Mouse (Mus musculus) heart, embryonic 16.5 days (tissue): ENCODE data around the gene Stx5a. TPM values are rescaled to one million over a fixed set of nuclear protein-coding genes. Genes with fewer than 3 reads are reported as not detected.
A peak's percentile ranks its signal among the peaks of the same experiment; 100 is the strongest.

Experiments
- ATAC-seq: fragments of 200-750 bp; cut with Nextera tagmentation; replicated peaks from 2 replicates; pipeline ENCODE4 v1.8.0; 2017; ENCODE audit warnings: moderate number of reproducible peaks; ENCODE audit not compliant: insufficient read depth, low FRiP score; ENCODE audit errors: extremely low read depth
- H3K27ac ChIP-seq: fragments of 300-500 bp; sonication (generic); 2 replicates; pipeline ENCODE4 v1.5.1; 2014; ENCODE audit warnings: mild to moderate bottlenecking, low read length, control low read depth, moderate library complexity
- H3K27me3 ChIP-seq: fragments of 300-500 bp; sonication (generic); 2 replicates; pipeline ENCODE4 v1.6.1; 2014; ENCODE audit warnings: low read length, mixed read lengths; ENCODE audit not compliant: control insufficient read depth, insufficient read depth
- H3K36me3 ChIP-seq: fragments of 300-500 bp; sonication (generic); 2 replicates; pipeline ENCODE4 v1.6.1; 2014; ENCODE audit not compliant: control insufficient read depth, insufficient read depth
- H3K4me1 ChIP-seq: fragments of 300-500 bp; sonication (generic); 2 replicates; pipeline ENCODE4 v1.6.1; 2014; ENCODE audit warnings: low read length, mixed read lengths; ENCODE audit not compliant: control insufficient read depth, insufficient read depth
- H3K4me2 ChIP-seq: fragments of 300-500 bp; sonication (generic); 2 replicates; pipeline ENCODE4 v1.6.1; 2014; ENCODE audit warnings: low read depth, mild to moderate bottlenecking, control low read depth, low read length
- H3K4me3 ChIP-seq: fragments of 300-500 bp; sonication (generic); 2 replicates; pipeline ENCODE4 v1.5.1; 2014; ENCODE audit warnings: mild to moderate bottlenecking, control low read depth, low read length
- H3K9ac ChIP-seq: fragments of 300-500 bp; sonication (generic); 2 replicates; pipeline ENCODE4 v1.6.1; 2014; ENCODE audit warnings: low read length, control low read depth
- H3K9me3 ChIP-seq: fragments of 300-500 bp; sonication (generic); replicated peaks from 2 replicates; pipeline ENCODE4 v1.6.1; 2016; ENCODE audit warnings: low read length; ENCODE audit not compliant: control insufficient read depth
- WGBS: fragments of 180-500 bp; shearing (Covaris S2); extraction: QIAGEN DNeasy Blood & Tissue Kit; methylation state at CpG from one replicate; pipeline ENCODE4 v1.1.7; 2014; 5-methylcytosine and 5-hydroxymethylcytosine counted together
- polyA plus RNA-seq: library from polyadenylated mRNA; unstranded; fragments of >200 nt; fragmentation: Nextera tagmentation; extraction: Ambion mirVana; gene quantifications from 2 replicates; pipeline ENCODE4 v1.2.1, GENCODE M21; 2015

Gene Stx5a
- polyA plus RNA-seq, 1 experiment from 2014 or later = 91.7 TPM

DNA sequence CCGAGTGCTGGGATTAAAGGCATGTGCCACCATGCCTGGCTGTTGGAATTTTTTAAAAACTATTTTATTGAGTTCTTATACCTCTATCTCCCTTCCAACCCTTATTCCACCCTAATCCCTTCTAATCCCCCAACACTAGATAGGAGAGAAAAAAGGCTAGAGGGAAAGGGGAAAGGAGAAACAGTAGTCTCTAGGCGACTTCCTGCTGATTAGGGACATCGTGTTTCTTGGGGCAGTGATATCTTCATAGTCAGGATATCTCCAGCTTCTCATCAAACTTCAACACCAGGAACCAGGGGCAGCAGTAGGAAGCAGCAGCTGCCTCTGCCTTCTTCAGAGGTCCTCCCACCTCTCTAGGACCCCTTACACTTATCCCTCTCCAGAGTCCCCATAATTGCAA is 6.9 kb upstream of the Stx5a start:
- H3K27me3 ChIP-seq = no peaks in the 10 kb centered on the region

DNA sequence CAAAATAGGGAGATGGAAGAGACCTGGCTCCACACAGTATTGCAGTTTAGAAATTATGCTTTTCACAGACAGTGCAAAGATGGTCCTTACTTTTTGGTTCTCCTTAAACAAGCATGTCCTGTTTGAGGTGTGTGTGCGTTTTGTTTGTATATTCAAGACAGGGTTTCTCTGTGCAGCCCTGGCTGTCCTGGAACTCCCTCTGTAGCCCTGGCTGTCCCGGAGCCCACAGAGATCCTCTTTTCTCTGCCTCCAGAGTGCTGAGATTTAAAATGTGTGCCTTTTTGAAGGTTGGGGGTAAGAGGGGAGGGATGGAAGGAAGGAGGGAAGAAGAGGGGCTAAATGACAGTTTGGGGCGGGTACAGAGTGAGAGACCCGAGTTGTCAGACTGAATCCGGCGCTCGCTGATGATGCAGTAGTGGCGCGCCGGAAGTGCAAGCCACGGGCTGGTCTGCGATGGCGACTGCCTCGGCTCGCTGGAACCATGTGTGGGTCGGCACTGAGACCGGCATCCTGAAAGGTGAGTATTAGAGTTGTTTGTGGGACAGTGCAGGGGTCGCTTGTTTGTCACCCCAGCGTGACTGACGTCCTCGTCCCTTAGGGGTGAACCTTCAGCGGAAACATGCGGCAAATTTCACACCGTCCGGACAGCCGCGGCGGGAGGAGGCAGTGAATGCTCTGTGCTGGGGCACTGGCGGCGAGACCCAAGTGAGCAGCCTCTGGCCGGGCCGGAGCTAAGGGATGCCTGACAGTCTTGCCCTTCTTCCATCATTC is 5.6 kb upstream of the Stx5a start, which contains the start of gene Wdr74:
Gene Wdr74 (plus strand): TSS at position 439 of the 771 bp plus-strand sequence.
- Histone ChIP-seq H3K9me3 (no peaks in the 10 kb centered on the region), H3K9ac (peak within 1 kb of the TSS; percentile 88), H3K36me3 (peaks cover 26% of the 10 kb centered on the region), H3K4me2 (peak within 1 kb of the TSS; percentile 96), H3K27me3 (no peaks in the 10 kb centered on the region), H3K27ac (peak within 1 kb of the TSS; percentile 71), H3K4me3 (peak within 1 kb of the TSS; percentile 62), H3K4me1 (peaks cover 10% of the 10 kb centered on the region)
- peak; percentile 90 for ATAC-seq
- WGBS = 0% methylated on average over 32 of the region's 32 CpGs

More for the DNA sequence above, 6.9 kb upstream of the Stx5a start:
- peaks cover 8% of the 10 kb centered on the region for H3K4me1 ChIP-seq
- H3K27ac ChIP-seq = no peak overlapping the region
- H3K9ac ChIP-seq = no peak overlapping the region
- WGBS = 49% methylated on average over 3 of the region's 3 CpGs
- no peak for ATAC-seq
- no peaks in the 10 kb centered on the region for H3K9me3 ChIP-seq
- no peak overlapping the region for H3K4me3 ChIP-seq
- no peak overlapping the region for H3K4me2 ChIP-seq
- H3K36me3 ChIP-seq = peaks cover 14% of the 10 kb centered on the region

DNA sequence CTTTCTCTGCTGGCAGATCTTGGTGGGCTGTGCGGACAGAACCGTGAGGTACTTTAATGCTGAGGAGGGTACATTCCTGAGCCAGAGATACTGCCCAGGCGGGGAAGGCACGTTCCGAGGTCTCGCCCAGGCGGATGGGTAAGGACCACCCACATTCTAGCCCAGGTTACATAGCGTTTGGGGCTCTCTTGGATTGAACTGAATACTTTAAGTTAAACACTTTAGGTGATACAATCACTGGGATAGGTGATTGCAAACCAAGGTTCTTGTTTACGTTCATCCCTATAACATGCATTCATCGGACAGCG is 5.1 kb upstream of the Stx5a start:
- ATAC-seq = peak; percentile 43

DNA sequence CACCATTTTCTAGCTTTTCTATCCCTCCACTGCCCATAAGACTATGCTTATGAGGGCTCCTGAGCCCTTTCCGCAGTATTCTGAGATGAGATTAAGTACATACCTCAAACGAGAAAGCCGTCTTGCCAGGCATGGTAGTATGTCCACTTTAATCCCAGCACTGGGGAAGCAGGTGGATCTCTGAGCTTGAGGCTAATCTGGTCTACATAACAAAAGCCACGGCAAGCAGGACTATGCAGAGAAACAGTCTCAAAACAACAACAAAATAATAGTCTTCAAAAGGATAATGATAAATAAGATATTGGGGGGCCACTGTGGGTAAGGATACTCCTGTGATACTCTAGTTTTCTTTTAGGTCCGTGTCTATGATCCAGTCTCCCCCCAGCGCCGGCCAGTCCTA is 2.3 kb upstream of the Stx5a start:
- H3K9ac ChIP-seq = no peak overlapping the region
- no peaks in the 10 kb centered on the region for H3K27me3 ChIP-seq
- 90% methylated on average over 7 of the region's 7 CpGs for WGBS
- H3K27ac ChIP-seq = no peak overlapping the region
- no peaks in the 10 kb centered on the region for H3K9me3 ChIP-seq
- peaks cover 25% of the 10 kb centered on the region for H3K4me1 ChIP-seq
- H3K36me3 ChIP-seq = peaks cover 32% of the 10 kb centered on the region
- H3K4me2 ChIP-seq = no peak overlapping the region
- no peak overlapping the region for H3K4me3 ChIP-seq
- ATAC-seq = no peak

More for the DNA sequence above, 5.1 kb upstream of the Stx5a start:
- no peaks in the 10 kb centered on the region for H3K9me3 ChIP-seq
- 1% methylated on average over 11 of the region's 11 CpGs for WGBS
- H3K27ac ChIP-seq = no peak overlapping the region
- peak overlapping the region; percentile 62 for H3K4me3 ChIP-seq
- peak overlapping the region; percentile 96 for H3K4me2 ChIP-seq
- H3K4me1 ChIP-seq = peaks cover 15% of the 10 kb centered on the region
- peaks cover 27% of the 10 kb centered on the region for H3K36me3 ChIP-seq
- no peaks in the 10 kb centered on the region for H3K27me3 ChIP-seq
- H3K9ac ChIP-seq = peak overlapping the region; percentile 88

DNA sequence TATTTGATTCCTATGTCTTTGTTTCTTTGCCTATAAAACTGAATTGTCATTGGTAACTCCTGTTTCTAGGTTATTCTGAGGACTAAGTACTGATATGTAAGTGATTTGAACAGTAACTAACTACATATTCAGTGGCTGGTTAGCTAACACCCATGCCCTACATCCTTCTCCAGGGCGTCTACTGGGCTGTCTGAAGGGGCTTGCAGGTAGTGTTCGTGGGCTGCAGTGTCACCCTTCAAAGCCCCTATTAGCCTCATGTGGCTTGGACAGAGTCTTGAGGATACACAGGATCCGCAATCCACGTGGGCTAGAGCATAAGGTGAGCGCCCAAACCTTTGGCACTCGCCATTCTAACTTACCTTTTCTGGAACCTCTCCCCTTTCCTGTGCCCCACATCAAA is 1.6 kb upstream of the Stx5a start:
- Histone ChIP-seq H3K4me2 (no peak overlapping the region), H3K27me3 (no peaks in the 10 kb centered on the region), H3K4me3 (no peak overlapping the region), H3K27ac (no peak overlapping the region), H3K9ac (no peak overlapping the region), H3K36me3 (peaks cover 35% of the 10 kb centered on the region), H3K4me1 (peaks cover 25% of the 10 kb centered on the region), H3K9me3 (no peaks in the 10 kb centered on the region)
- no peak for ATAC-seq
- WGBS = 87% methylated on average over 6 of the region's 6 CpGs

DNA sequence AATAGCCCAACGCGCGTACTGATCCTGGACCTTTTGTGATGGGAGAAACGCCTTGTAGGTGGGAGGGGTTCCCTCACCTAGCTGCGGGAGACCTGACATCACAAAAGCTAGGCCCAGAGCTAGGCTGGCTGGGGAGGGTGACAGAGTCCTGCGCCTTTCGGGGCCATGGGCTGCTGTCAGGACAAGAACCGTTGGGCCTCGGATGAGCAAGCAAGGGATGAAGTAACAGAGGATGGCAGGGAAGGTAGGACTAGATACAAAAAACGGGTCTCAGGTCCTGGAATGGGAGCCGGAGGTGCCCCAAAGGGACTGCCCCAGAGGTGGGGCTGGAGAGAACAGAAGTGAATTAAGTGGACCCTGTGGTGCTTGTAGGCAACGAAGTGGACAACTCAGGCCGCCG is 610 bp upstream of the Stx5a start, which contains the start of gene 1700092M07Rik:
Gene 1700092M07Rik (plus strand): TSS at position 116 of the 400 bp plus-strand sequence.
- no peak for ATAC-seq
- 65% methylated on average over 14 of the region's 14 CpGs for WGBS
- Histone ChIP-seq H3K4me1 (peaks cover 23% of the 10 kb centered on the region), H3K4me3 (peak within 1 kb of the TSS; percentile 100), H3K27ac (peak within 1 kb of the TSS; percentile 99), H3K9ac (peak within 1 kb of the TSS; percentile 87), H3K27me3 (no peaks in the 10 kb centered on the region), H3K9me3 (no peaks in the 10 kb centered on the region), H3K36me3 (peaks cover 45% of the 10 kb centered on the region), H3K4me2 (peak within 1 kb of the TSS; percentile 60)

DNA sequence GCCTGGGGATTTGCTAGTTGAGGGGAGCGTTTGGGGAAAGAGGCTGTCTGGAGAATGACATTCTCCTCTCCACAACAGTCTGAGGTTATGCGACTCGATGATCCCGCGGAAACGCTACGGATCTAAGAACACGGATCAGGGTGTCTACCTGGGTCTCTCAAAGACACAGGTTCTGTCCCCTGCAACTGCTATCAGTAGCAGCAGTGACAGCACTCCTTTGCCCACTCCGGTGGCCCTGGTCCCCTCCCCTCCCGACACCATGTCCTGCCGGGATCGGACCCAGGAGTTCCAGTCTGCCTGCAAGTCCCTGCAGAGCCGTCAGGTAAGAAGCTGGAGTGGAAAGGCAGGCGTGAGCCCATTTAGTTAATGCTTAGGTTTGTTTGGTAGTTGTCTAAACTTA is 963 bp downstream of the Stx5a start:
- Histone ChIP-seq H3K4me3 (peak overlapping the region; percentile 100), H3K4me1 (peaks cover 17% of the 10 kb centered on the region), H3K27ac (peak overlapping the region; percentile 99), H3K9ac (peak overlapping the region; percentile 96), H3K4me2 (peak overlapping the region; percentile 100), H3K27me3 (no peaks in the 10 kb centered on the region), H3K9me3 (no peaks in the 10 kb centered on the region), H3K36me3 (peaks cover 57% of the 10 kb centered on the region)
- 12% methylated on average over 14 of the region's 14 CpGs for WGBS
- ATAC-seq = no peak

DNA sequence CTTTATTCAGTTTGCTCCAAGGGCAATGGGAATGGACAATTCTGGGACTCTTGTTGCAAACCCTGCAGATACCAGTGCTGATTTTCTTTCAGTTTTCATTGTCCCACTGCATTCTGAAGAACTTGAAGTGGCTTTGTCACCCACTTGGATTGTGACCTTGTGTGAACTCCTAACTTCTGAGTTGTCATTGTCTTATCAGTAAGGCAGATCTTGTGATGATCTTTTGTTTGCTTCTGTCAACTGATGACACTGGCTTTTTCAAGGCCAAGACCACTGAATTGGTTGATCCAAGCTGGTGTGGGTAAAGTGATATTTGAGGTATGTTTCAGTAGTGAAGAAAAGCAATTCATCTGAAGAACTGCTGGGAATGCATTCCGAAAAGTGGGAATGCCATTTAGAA is 4.2 kb downstream of the Stx5a start:
- Histone ChIP-seq H3K27ac (no peak overlapping the region), H3K4me1 (peaks cover 17% of the 10 kb centered on the region), H3K4me3 (no peak overlapping the region), H3K36me3 (peaks cover 62% of the 10 kb centered on the region), H3K9ac (no peak overlapping the region), H3K4me2 (no peak overlapping the region), H3K9me3 (no peaks in the 10 kb centered on the region), H3K27me3 (no peaks in the 10 kb centered on the region)
- no peak for ATAC-seq
- 98% methylated on average over 1 of the region's 1 CpGs for WGBS

DNA sequence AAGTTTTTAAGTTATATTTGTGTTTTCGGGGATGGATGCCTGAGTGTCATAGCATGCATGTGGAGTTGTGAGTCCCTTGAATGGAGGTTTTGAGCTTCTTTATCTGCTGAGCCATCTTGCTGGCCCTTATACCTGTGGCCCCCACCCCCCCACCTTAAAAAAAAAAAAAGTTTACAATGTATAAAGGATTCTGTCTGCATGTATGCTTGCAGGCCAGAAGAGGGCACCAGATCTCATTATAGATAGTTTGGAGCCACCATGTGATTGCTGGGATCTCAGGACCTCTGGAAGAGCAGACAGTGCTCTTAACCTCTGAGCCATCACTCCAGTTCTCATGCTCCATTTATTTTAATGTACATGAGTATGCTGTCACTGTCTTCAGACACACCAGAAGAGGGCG is 6.2 kb downstream of the Stx5a start:
- Histone ChIP-seq H3K27me3 (no peaks in the 10 kb centered on the region), H3K9me3 (no peaks in the 10 kb centered on the region), H3K27ac (no peak overlapping the region), H3K4me3 (no peak overlapping the region), H3K4me1 (peaks cover 7% of the 10 kb centered on the region), H3K36me3 (peaks cover 76% of the 10 kb centered on the region), H3K4me2 (no peak overlapping the region), H3K9ac (no peak overlapping the region)
- ATAC-seq = no peak
- WGBS = 71% methylated on average over 2 of the region's 2 CpGs
